Mouse (Mus musculus) embryonic stem cell, embryonic (primary cell): ENCODE data around the gene Ripk4.

ENCODE experiments used
- CTCF ChIA-PET, 4 experiments: fragments of 300-600 bp in 2 of 4; fragments of 350-600 bp in 2 of 4; sonication (Branson Sonifier 250); formaldehyde crosslinking; loops; one replicate each; lab custom pipeline; 2022; ENCODE audit warnings: inconsistent platforms in 2 of 4; lab: Charles Lee
- POLR2A ChIA-PET, 4 experiments: fragments of 300-600 bp in 2 of 4; fragments of 350-600 bp in 2 of 4; sonication (Branson Sonifier 250); formaldehyde crosslinking; loops; one replicate each; lab custom pipeline; 2022; ENCODE audit warnings: antibody characterized with exemption in 4 of 4, inconsistent platforms in 1 of 4; lab: Charles Lee

Gene Ripk4

DNA sequence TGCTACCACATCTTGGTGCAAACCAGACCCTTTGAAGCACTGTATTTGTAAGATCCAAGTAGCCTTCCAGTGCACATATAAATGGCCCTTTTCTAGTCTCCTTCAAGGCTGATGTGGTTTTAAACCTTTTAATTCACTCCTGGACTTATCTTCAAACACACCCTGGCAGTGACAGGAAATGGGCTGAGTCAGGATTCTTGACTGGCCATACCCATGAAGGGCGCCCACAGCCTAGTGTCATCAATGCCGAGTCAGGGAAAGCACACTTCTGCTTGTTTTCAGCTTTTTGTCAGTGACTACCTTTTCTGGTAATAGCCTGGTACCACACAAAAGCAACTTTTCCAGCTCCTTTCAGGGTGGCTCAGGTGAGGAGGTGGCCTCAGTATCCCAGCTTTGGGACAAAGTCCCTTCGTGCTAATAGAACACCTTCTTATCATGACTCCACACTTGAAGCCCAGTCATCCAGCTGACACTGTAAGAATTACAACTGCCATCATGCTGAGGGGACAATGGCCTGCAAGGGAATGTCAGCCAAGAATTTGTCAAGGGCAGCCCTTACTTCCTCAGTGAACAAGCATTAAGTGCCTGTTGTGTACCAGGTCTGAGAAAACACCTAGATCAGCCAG, 11.2 kb downstream of the Ripk4 start:
- ChIA-PET POLR2A (interaction anchor here in 1 of 4 experiments (1.6 kb wide), 1 partner anchor 20 kb away, joined by 4 read pairs; no protein-coding TSS in a partner anchor), CTCF (interaction anchor here in 1 of 4 experiments (0.6 kb wide), 1 partner anchor 931 kb away, joined by 3 read pairs; no protein-coding TSS in a partner anchor)

DNA sequence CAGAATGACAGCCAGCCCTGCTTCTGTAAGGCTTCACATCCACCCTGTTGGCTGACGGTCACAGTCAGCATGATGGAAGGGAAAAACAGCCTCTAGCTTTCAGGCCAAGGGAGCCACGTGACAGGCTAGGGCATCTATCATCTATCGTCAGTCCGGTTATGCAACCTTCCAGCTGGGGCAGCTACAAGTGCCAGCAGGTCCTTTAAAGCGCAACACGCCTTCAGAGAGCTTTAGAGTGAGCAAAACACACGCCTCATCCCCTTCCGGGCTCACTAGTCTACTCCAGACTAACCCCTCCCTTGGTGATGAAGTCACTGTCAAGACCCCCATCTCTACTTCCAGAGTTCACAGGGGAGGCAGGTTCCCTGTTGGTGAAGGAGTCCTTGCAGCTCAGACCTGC, 11.7 kb downstream of the Ripk4 start:
- POLR2A ChIA-PET = interaction anchor here in 2 of 4 experiments (1.3 to 1.6 kb wide), 2 partner anchors 16 to 20 kb away, joined by 4 to 5 read pairs; no protein-coding TSS in a partner anchor
- CTCF ChIA-PET = interaction anchor here in 1 of 4 experiments (0.6 kb wide), 1 partner anchor 931 kb away, joined by 3 read pairs; no protein-coding TSS in a partner anchor

DNA sequence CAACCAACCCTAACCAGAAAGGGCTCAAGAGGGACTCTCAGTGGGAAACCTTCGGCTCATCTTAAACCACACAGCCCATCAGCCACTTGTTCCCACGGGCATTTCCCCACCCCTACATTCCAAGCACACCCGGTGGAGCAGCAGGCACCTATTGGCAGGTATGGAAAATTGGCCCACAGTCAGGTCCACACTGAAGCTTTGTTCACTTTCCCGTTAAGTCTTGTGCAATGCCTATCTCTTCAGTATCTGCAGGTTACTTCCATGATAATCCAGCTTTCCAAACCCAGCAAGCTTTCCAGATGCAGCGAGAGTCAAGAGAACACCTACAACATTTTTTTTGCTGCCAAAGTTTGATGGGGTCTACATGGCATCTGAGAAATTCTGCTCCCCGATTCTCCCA, 15.2 kb downstream of the Ripk4 start:
- POLR2A ChIA-PET = no interaction called here
- CTCF ChIA-PET = no interaction called here

DNA sequence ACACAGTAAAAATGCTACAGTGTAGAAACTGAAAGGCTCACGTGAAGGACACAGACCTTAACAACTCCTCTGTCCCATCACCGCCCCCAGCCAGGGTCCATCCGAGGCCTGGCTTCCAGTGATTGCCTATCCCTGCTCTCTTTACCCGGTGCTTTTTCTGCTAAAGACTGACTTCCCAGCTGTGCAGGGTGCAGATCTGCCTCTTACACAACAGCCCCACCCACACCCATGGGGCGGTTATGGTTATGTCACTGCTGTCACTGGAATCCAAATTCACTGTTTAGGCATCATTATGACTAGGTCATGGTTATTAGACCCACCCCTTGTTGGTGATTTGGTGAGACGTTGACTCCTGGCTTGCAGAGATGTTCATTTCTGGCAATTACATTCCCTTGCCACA, 25.6 kb downstream of the Ripk4 start:
- CTCF ChIA-PET = no interaction called here
- POLR2A ChIA-PET = no interaction called here

DNA sequence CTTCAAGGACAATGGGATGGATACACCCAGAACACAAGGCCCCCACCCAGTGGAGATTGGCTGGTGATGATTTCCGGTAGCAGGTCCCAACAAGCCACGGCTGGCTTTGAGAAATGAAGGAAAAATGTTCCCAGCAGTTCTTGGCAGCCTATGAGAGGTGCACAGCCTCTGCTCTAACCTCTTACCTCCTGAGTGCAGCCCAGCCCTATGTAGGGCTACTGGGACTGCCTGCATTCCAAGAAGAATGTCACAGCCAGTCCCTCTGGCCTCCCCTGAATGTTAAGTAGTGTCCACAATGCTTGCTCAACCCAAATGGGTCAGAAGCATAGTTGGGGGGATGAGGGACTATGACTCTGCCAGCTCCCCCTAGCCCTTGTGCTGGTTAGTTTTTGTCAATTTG, 27.0 kb downstream of the Ripk4 start:
- ChIA-PET POLR2A (interaction anchor here in 2 of 4 experiments (0.6 to 1.5 kb wide), 4 partner anchors 15 to 186 kb away, joined by 3 to 6 read pairs (median 4); no protein-coding TSS in a partner anchor), CTCF (no interaction called here)

DNA sequence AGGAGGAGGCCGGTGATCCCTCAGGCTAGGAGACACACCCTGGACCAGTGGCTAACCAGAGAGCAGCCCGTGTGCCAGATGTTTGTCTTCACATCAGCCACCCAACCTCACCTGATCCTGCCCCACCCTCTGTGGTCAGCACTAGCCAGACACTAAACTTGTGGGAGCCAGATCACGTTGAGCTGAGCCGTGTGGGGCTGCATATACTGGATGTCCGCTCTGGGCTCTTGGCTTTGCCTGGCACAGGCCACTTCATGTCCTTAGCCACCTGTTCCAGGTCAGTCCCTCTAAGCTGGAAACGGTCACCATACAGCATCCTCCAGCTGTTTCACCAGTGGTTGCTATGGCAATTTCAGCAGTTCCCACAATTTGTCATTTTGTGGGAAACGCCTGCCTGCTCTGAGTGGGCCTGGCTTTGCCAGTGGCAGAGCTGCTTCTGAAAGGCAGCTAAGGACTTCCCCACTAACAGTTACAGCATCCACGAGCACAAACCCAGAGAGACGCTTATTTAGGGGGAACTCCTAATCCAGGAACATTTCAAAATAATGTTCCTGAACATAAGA, 28.7 kb downstream of the Ripk4 start:
- CTCF ChIA-PET = interaction anchor here in 1 of 4 experiments (0.9 kb wide), 1 partner anchor 422 kb away, joined by 3 read pairs; no protein-coding TSS in a partner anchor
- POLR2A ChIA-PET = interaction anchor here in 2 of 4 experiments (0.6 to 1.2 kb wide), 3 partner anchors 28 to 292 kb away, joined by 3 to 4 read pairs (median 3); no protein-coding TSS in a partner anchor

DNA sequence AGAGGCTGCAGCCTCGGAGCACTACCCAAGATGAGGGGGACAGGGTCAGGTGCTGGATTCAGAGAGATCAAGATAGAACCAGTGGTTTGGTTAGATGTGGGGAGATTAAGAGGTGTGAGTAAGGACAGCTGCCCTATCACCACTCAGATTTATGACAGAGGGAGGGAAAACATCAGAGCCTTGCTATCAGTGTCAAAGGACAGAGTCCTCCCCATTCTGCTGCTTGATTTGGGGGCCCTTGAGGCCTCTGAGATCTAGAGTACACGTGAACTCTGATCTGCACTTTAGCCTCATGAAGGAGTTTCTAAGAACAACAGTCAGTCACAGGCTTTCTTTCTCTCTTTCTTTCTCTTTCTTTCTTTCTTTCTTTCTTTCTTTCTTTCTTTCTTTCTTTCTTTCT, 30.0 kb downstream of the Ripk4 start:
- ChIA-PET CTCF (interaction anchor here in 1 of 4 experiments (0.9 kb wide), 1 partner anchor 421 kb away, joined by 3 read pairs; no protein-coding TSS in a partner anchor), POLR2A (interaction anchor here in 1 of 4 experiments (1.2 to 1.3 kb wide), 2 partner anchors 12 to 291 kb away, joined by 4 to 5 read pairs; no protein-coding TSS in a partner anchor)

DNA sequence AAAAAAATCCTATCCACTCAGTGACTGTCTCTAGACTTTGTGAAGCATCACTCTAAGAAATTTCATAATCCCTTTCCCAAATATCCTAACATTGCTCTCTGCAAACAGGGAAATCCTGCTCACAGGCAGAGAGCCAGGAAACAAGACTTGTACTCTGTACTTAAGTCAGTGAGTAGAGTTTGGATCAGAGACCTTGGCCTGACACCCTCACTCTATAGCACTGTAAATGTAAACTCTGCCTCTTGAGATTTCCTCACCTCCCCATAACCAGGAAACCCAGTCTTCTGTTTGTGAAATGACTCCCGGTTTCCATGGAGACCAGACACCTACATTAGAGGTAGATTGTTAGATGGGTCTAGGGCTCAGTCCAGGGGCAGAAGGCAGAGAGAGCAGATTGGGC, 33.3 kb downstream of the Ripk4 start:
- ChIA-PET CTCF (no interaction called here), POLR2A (no interaction called here)

DNA sequence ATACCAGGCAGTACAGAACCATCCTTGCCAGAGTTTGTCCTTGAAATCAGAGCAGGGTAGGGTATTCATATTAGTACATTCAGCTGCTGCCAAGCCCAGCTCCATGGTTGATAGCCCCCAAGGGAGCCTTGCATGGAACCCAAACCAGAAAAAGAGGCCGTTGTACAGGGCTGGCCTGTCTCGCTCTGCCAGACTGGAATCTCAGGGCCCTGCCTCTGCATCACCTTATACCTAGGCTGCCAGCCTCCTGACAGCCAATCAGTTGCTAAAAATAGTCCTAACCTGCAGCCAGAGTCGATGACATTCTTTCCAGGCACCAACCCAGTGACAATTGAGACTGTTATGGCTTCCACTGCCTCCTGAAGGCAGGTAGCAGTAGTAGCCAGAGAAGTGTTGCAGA, 37.2 kb downstream of the Ripk4 start:
- ChIA-PET POLR2A (no interaction called here), CTCF (no interaction called here)

DNA sequence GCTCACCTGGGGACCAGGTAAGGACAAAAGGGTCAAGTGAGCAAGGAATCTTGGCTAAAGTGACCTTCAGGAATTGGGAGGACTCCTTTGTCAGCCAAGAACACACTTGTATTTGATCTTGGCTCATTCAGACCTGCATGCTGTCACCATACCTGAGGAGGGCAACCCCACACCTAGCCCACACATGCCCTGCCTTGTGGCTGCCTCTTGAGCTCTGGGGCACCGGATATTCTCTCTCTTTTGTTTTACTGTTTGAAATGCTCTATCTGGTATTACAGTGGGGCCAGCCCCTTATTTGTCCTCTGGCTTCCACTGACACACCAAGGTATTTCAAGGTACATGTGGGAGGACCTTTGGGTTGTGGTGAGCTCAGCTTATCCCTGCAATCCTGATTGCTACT, 43.5 kb downstream of the Ripk4 start:
- ChIA-PET POLR2A (no interaction called here), CTCF (no interaction called here)

DNA sequence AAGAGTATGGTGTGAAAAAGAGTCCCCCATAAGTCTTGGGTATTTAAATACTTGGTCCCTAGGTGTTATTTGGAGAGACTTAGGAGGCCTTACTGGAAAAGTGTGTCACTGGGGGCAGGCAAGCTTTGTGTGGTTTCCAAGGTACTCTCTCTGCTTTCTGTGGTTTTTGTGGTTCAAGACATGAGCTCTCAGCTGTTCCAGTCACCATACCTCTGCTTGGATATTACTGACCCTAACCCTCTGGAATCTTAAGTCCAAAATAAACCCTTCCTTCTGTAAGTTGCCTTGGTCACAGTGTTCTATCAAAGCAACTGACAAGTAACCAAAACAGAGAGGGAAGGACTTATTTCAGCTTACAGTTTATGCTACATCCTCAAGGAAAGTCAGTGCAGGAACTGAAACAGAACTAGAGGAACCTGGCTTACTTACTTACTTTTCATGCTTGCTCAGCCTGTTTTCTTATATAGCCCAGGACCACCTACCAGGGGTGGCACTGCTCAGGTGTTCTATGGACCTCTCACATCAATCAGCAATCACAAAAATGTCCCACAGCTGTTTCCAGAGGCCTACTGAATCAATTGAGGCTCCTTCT, 44.1 kb downstream of the Ripk4 start:
- ChIA-PET POLR2A (interaction anchor here in 1 of 4 experiments (0.9 kb wide), 1 partner anchor 10 kb away, joined by 3 read pairs; no protein-coding TSS in a partner anchor), CTCF (interaction anchor here in 1 of 4 experiments (0.6 kb wide), 1 partner anchor 22 kb away, joined by 3 read pairs; no protein-coding TSS in a partner anchor)

DNA sequence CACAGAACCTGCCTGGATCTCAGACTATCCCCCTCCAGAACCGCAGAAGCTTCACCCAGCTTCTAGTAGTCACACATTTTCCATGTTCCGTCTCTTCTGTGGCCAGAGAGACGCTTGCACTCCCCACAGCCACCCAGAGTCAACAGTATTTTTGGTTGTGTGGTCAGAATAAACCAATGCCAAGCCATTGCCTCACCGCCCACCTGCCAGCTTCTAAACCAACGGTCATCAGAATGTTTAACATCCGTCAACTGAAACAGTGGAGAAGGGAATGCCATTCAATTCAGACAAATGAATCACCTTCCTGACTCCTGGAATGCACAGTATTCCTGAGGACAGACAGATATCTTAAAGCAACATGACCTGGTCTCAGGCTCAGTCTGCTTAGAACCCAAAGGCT, 47.0 kb downstream of the Ripk4 start:
- ChIA-PET CTCF (interaction anchor here in 1 of 4 experiments (1.1 kb wide), 1 partner anchor 19 kb away, joined by 3 read pairs; no protein-coding TSS in a partner anchor), POLR2A (no interaction called here)

DNA sequence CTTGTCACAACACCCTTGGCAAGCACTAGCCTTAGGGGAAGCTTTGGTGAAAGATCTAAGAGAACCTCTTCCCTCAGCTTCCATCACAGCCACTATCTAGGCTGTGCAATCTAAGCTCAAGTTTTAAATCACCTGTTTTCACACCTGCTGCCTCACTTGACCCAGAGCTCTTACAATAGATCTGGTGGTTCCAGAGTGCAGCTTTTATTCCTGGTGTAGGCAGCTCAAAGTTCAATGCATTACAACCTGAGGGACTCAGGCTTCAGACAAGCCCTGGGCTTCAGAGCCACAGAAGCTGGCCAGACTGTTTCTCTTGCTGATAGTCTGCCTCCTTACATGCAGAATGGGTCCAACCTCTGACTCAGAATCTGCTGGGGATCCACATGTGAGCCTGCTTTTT, 51.5 kb downstream of the Ripk4 start:
- CTCF ChIA-PET = interaction anchor here in 1 of 4 experiments (0.7 kb wide), 1 partner anchor 45 kb away, joined by 3 read pairs; no protein-coding TSS in a partner anchor
- POLR2A ChIA-PET = no interaction called here

DNA sequence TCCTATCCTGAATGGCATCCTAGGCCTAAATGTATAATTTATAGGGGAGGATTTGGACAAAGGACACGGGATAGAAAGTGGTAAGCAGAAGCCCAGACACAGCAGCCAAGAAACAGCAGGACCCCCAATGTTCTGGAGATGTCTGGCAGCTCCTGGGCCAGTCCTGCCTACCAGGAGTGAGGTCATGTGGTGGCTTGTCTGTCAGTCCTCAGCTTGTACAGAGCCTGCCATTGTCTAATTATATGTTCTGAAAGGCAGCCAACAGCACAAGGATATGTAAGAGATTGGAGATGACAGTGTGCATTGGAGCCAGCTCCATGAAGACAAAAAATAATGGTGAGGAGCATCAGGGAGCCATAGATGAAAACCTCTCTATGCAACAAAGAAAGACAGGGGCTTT, 61.7 kb downstream of the Ripk4 start:
- POLR2A ChIA-PET = no interaction called here
- CTCF ChIA-PET = interaction anchor here in 1 of 4 experiments (0.5 kb wide), 1 partner anchor 141 kb away, joined by 3 read pairs; no protein-coding TSS in a partner anchor

DNA sequence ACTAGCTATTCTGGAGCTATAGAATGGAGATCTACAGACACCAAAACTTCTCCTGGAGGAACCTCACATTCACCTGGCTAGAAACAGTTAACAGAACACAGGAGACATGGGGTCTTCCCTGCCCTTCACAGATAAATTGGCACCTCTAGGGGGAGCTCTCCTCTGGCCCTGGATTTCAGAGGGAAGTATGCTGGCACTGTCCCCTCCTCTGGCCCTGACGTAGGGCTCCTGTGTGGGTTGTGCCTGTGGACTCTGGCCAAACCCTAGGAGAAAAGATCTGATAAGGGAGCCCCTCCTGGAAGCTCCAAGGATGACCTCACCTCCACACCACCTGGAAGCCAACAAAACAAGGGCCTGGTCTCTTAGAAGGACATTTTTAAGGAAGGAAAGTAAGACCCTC, 65.8 kb downstream of the Ripk4 start:
- CTCF ChIA-PET = interaction anchor here (0.5 to 1.6 kb wide), 19 partner anchors 9 to 903 kb away, joined by 3 to 7 read pairs (median 3); no protein-coding TSS in a partner anchor
- POLR2A ChIA-PET = interaction anchor here in 2 of 4 experiments (0.5 to 1.4 kb wide), 3 partner anchors 57 to 325 kb away, joined by 3 to 7 read pairs (median 3); no protein-coding TSS in a partner anchor

DNA sequence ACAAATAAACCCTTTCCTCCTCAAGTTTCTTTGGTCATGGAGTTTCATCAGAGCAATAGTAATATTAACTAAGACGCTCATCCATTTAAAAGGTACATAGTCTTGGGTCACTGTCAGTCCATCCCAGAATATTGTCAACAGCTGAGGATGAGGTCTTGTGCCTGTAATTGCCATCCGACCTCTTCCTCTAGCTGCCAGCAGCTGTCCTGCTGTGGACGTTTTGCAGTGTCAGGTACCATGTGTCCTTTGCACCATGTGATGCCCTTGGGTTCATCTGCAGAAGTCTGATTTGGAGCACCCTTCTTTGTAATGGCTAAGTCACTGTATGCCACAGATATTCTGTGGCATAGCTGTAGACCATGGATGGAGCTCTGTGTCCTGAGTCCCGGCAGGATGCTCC, 67.9 kb downstream of the Ripk4 start:
- POLR2A ChIA-PET = no interaction called here

More for the DNA sequence above, 67.9 kb downstream of the Ripk4 start:
- CTCF ChIA-PET = interaction anchor here in 1 of 4 experiments (0.5 kb wide), 1 partner anchor 125 kb away, joined by 4 read pairs; no protein-coding TSS in a partner anchor
